Mouse (Mus musculus) hindbrain, embryonic 16.5 days (tissue): ENCODE measurements at regions not wholly inside any gene's neighbourhood (a gene's known extent, or its start where the extent isn't known, plus 50 kb on each side); places are given as distances from the start of the nearest gene placed in this dataset. TPM values are rescaled to one million over a fixed set of nuclear protein-coding genes. Genes with fewer than 3 reads are reported as not detected.

Source experiments
- ATAC-seq: fragments of 200-750 bp; cut with Nextera tagmentation; 2 replicates; pipeline ENCODE4 v1.8.0; 2017; ENCODE audit warnings: moderate TSS enrichment, moderate library complexity
- H3K27ac ChIP-seq: fragments of 300-500 bp; sonication (generic); 2 replicates; pipeline ENCODE4 v1.5.1; 2014; ENCODE audit warnings: low read depth, mild to moderate bottlenecking, control low read depth, low read length, moderate library complexity
- H3K27me3 ChIP-seq: fragments of 300-500 bp; sonication (generic); replicated peaks from 2 replicates; pipeline ENCODE4 v1.6.1; 2014; ENCODE audit warnings: low read length; ENCODE audit not compliant: control insufficient read depth, insufficient read depth
- H3K36me3 ChIP-seq: fragments of 300-500 bp; sonication (generic); 2 replicates; pipeline ENCODE4 v1.6.1; 2014; ENCODE audit warnings: mild to moderate bottlenecking, low read length, moderate library complexity, mixed read lengths; ENCODE audit not compliant: control insufficient read depth, insufficient read depth
- H3K4me1 ChIP-seq: fragments of 300-500 bp; sonication (generic); 2 replicates; pipeline ENCODE4 v1.6.1; 2014; ENCODE audit warnings: low read depth, low read length; ENCODE audit not compliant: control insufficient read depth, insufficient read depth
- H3K4me2 ChIP-seq: fragments of 300-500 bp; sonication (generic); 2 replicates; pipeline ENCODE4 v1.6.1; 2014; ENCODE audit warnings: mild to moderate bottlenecking, low read length, control low read depth, moderate library complexity
- H3K4me3 ChIP-seq: fragments of 300-500 bp; sonication (generic); 2 replicates; pipeline ENCODE4 v1.5.1; 2014; ENCODE audit warnings: mild to moderate bottlenecking, low read length, control low read depth, moderate library complexity
- H3K9ac ChIP-seq: fragments of 300-500 bp; sonication (generic); 2 replicates; pipeline ENCODE4 v1.6.1; 2014; ENCODE audit warnings: low read depth, mild to moderate bottlenecking, control low read depth, low read length, moderate library complexity
- H3K9me3 ChIP-seq: fragments of 300-500 bp; sonication (generic); 2 replicates; pipeline ENCODE4 v1.6.1; 2014; ENCODE audit warnings: mild to moderate bottlenecking, low read length, moderate library complexity; ENCODE audit not compliant: control insufficient read depth
- WGBS: fragments of 180-500 bp; shearing (Covaris S2); extraction: QIAGEN DNeasy Blood & Tissue Kit; methylation state at CpG from one replicate; pipeline ENCODE4 v1.1.7; 2014; 5-methylcytosine and 5-hydroxymethylcytosine counted together
- microRNA-seq: library from miRNA; unstranded; fragments of <30 nt; microRNA quantifications from one replicate; pipeline ENCODE4, GENCODE M21; 2017

- Histone ChIP-seq H3K4me1 (no peaks in the 10 kb centered on the region), H3K9me3 (no peaks in the 10 kb centered on the region), H3K27me3 (no peaks in the 10 kb centered on the region), H3K4me3 (no peak overlapping the region), H3K9ac (no peak overlapping the region), H3K4me2 (no peak overlapping the region), H3K27ac (no peak overlapping the region), H3K36me3 (no peaks in the 10 kb centered on the region)
- WGBS: 87% methylated on average over 5 of the region's 5 CpGs
- ATAC-seq: no peak
Observed at GRCm38 (mm10) chr1:73072237-73072904, 56.7 kb upstream of the Tnp1 start.

GRCm38 (mm10) chr1:73070126-73070525 lies 54.4 kb upstream of the Tnp1 start:
- H3K4me3 ChIP-seq: no peak overlapping the region
- no peak for ATAC-seq
- H3K27ac ChIP-seq: no peak overlapping the region
- H3K9me3 ChIP-seq: no peaks in the 10 kb centered on the region
- H3K27me3 ChIP-seq: no peaks in the 10 kb centered on the region
- WGBS: 63% methylated on average over 2 of the region's 2 CpGs
- H3K4me2 ChIP-seq: no peak overlapping the region
- H3K4me1 ChIP-seq: no peaks in the 10 kb centered on the region
- no peaks in the 10 kb centered on the region for H3K36me3 ChIP-seq
- no peak overlapping the region for H3K9ac ChIP-seq

Small RNA genes lying in the stretch of these regions (microRNA-seq; reads per million reads assigned to microRNA genes)
- gene Mir6351: not detected
